Mouse (Mus musculus): ENCODE results near the gene Tbc1d30. TPM values are rescaled to one million over a fixed set of nuclear protein-coding genes. Genes with fewer than 3 reads are reported as not detected.

Gene Tbc1d30
- polyA plus RNA-seq, 1 experiment from 2014 or later, result 18.2 TPM

DNA sequence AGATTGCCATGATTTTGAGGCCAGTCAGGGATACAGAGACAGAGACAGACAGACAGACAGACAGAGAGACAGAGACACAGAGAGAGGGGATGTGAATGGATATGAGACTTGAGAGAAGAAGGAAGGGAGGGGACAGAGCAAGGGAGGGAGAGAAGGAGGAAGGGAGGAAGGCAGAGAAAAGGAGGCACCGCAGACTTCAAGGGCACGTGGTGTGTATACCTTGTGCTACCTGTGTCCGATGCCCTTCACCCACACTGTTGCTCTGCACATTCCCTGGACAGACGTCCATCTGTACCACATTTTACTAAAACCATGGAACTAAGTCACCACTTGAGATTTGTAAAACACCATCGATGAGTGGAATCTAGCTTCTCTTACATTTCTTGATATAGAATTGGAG is 95.6 kb downstream of the Tbc1d30 start:
- ATAC-seq (ENCODE audit: low FRiP score), result no peak
- WGBS, result 91% methylated on average over 5 of the region's 5 CpGs

DNA sequence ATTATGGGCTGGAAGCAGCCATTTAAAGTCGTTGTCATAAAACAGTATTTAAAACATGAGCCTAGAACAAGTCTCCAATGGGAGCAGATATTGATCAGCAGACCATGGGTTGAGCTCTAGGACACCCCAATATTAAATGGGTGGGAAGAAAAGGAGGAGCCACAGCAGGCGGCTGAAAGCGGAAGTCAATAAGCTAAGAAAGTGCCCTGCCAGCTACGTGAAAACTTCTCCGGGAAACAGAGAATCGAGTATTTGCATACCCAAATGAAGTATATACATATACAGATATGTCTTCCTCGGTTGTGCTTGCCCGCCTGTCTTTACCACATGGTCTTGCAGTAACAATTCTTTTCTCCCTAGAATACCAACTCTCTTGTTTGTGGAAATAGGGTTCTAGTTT is 96.7 kb downstream of the Tbc1d30 start:
- 89% methylated on average over 8 of the region's 8 CpGs for WGBS
- H3K27me3 ChIP-seq (replicated peaks), result peaks cover 16% of the 10 kb centered on the region
- H3K9ac ChIP-seq (replicated peaks), result no peak overlapping the region
- no peak overlapping the region for H3K4me2 ChIP-seq
- H3K4me3 ChIP-seq (replicated peaks), result no peak overlapping the region
- H3K4me1 ChIP-seq, result 0 out of 2 replicates have a peak, but pooled peaks cover 3% of the 10 kb centered on the region
- no peaks in the 10 kb centered on the region for H3K36me3 ChIP-seq
- no peak overlapping the region for H3K27ac ChIP-seq (replicated peaks)
- no peak for ATAC-seq (ENCODE audit: low FRiP score)
- H3K9me3 ChIP-seq (replicated peaks), result no peaks in the 10 kb centered on the region

More for the DNA sequence above, 95.6 kb downstream of the Tbc1d30 start:
- Histone ChIP-seq H3K9me3 (replicated peaks) (no peaks in the 10 kb centered on the region), H3K36me3 (no peaks in the 10 kb centered on the region), H3K27ac (replicated peaks) (no peak overlapping the region), H3K27me3 (replicated peaks) (peaks cover 16% of the 10 kb centered on the region), H3K4me2 (no peak overlapping the region), H3K4me3 (replicated peaks) (no peak overlapping the region), H3K9ac (replicated peaks) (no peak overlapping the region), H3K4me1 (0 out of 2 replicates have a peak, but pooled peaks cover 3% of the 10 kb centered on the region)

- H3K4me1 ChIP-seq, result 0 out of 2 replicates have a peak, but pooled peaks cover 3% of the 10 kb centered on the region
- WGBS, result 76% methylated on average over 7 of the region's 7 CpGs
- no peak overlapping the region for H3K4me3 ChIP-seq (replicated peaks)
- H3K9me3 ChIP-seq (replicated peaks), result no peaks in the 10 kb centered on the region
- peaks cover 16% of the 10 kb centered on the region for H3K27me3 ChIP-seq (replicated peaks)
- no peak overlapping the region for H3K4me2 ChIP-seq
- H3K36me3 ChIP-seq, result no peaks in the 10 kb centered on the region
- no peak overlapping the region for H3K9ac ChIP-seq (replicated peaks)
- no peak for ATAC-seq (ENCODE audit: low FRiP score)
- no peak overlapping the region for H3K27ac ChIP-seq (replicated peaks)
Measured at GRCm38 (mm10) chr10:121252781-121253180, 98.3 kb downstream of the Tbc1d30 start.

DNA sequence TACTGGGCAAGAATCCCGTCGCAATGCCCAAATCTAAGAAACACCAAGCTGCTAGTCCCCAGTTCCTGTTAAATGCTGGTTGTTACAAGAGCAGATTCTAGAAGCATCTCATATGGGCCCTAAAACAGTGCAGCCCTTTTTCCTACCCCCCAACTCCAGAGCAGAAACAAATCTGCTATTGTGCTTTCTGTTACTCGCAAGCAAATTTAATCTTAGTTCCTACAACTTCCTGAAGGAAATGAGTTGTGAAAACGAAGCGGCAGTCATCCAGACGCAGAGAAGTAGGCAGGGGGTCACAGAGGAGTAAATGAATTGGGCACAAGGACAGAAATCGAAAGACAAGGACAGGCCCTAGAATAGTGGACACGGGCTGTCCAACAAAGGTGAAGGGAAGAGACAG is 99.9 kb downstream of the Tbc1d30 start:
- Histone ChIP-seq H3K4me1 (0 out of 2 replicates have a peak, but pooled peaks cover under 1% of the 10 kb centered on the region), H3K27ac (replicated peaks) (no peak overlapping the region), H3K27me3 (replicated peaks) (peaks cover 14% of the 10 kb centered on the region), H3K36me3 (no peaks in the 10 kb centered on the region), H3K9me3 (replicated peaks) (no peaks in the 10 kb centered on the region), H3K4me3 (replicated peaks) (no peak overlapping the region), H3K9ac (replicated peaks) (no peak overlapping the region), H3K4me2 (no peak overlapping the region)
- WGBS, result 74% methylated on average over 8 of the region's 8 CpGs
- no peak for ATAC-seq (ENCODE audit: low FRiP score)

GRCm38 (mm10) chr10:121249820-121250219 is 101.3 kb downstream of the Tbc1d30 start:
- H3K4me2 ChIP-seq, result no peak overlapping the region
- H3K4me3 ChIP-seq (replicated peaks), result no peak overlapping the region
- H3K27ac ChIP-seq (replicated peaks), result no peak overlapping the region
- no peaks in the 10 kb centered on the region for H3K9me3 ChIP-seq (replicated peaks)
- H3K27me3 ChIP-seq (replicated peaks), result 0 out of 2 replicates have a peak, but pooled peaks cover under 1% of the 10 kb centered on the region
- H3K9ac ChIP-seq (replicated peaks), result no peak overlapping the region
- ATAC-seq (ENCODE audit: low FRiP score), result no peak
- WGBS, result 97% methylated on average over 4 of the region's 4 CpGs
- H3K36me3 ChIP-seq, result no peaks in the 10 kb centered on the region
- H3K4me1 ChIP-seq, result no peaks in the 10 kb centered on the region

- no peak for ATAC-seq (ENCODE audit: low FRiP score)
- WGBS, result 96% methylated on average over 11 of the region's 11 CpGs
- H3K4me1 ChIP-seq, result peaks cover 6% of the 10 kb centered on the region; the same call in 1 of the 2 replicates
- H3K9ac ChIP-seq (replicated peaks), result no peak overlapping the region
- H3K27me3 ChIP-seq (replicated peaks), result no peaks in the 10 kb centered on the region
- no peak overlapping the region for H3K27ac ChIP-seq (replicated peaks)
- no peaks in the 10 kb centered on the region for H3K9me3 ChIP-seq (replicated peaks)
- no peaks in the 10 kb centered on the region for H3K36me3 ChIP-seq
- no peak overlapping the region for H3K4me3 ChIP-seq (replicated peaks)
- H3K4me2 ChIP-seq, result no peak overlapping the region
Measured at GRCm38 (mm10) chr10:121247545-121247944, 103.5 kb downstream of the Tbc1d30 start.

DNA sequence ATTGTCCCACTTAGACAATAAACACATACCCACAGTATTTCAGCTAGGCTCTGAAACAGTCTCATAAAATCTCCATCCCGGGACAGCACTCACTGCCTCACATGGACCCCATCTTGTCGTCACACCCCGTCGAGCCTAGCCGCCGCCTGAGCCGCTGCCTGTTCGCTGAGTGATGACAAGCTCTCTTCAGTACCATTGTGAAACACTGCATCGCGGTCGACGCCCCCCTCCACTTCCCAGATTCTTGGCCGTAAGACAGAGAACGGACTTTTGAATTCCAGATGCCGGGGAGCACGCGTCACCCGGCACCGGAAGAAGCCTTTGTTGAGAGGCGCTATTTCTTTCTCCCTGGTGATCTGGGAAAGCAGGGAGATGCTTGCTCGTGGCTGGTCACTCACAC is 104.1 kb downstream of the Tbc1d30 start:
- no peak overlapping the region for H3K4me3 ChIP-seq (replicated peaks)
- no peaks in the 10 kb centered on the region for H3K27me3 ChIP-seq (replicated peaks)
- no peaks in the 10 kb centered on the region for H3K9me3 ChIP-seq (replicated peaks)
- H3K4me2 ChIP-seq, result no peak overlapping the region
- H3K36me3 ChIP-seq, result no peaks in the 10 kb centered on the region
- H3K9ac ChIP-seq (replicated peaks), result no peak overlapping the region
- H3K4me1 ChIP-seq, result peaks cover 6% of the 10 kb centered on the region; the same call in 1 of the 2 replicates
- WGBS, result 81% methylated on average over 21 of the region's 21 CpGs
- ATAC-seq (ENCODE audit: low FRiP score), result no peak
- no peak overlapping the region for H3K27ac ChIP-seq (replicated peaks)

DNA sequence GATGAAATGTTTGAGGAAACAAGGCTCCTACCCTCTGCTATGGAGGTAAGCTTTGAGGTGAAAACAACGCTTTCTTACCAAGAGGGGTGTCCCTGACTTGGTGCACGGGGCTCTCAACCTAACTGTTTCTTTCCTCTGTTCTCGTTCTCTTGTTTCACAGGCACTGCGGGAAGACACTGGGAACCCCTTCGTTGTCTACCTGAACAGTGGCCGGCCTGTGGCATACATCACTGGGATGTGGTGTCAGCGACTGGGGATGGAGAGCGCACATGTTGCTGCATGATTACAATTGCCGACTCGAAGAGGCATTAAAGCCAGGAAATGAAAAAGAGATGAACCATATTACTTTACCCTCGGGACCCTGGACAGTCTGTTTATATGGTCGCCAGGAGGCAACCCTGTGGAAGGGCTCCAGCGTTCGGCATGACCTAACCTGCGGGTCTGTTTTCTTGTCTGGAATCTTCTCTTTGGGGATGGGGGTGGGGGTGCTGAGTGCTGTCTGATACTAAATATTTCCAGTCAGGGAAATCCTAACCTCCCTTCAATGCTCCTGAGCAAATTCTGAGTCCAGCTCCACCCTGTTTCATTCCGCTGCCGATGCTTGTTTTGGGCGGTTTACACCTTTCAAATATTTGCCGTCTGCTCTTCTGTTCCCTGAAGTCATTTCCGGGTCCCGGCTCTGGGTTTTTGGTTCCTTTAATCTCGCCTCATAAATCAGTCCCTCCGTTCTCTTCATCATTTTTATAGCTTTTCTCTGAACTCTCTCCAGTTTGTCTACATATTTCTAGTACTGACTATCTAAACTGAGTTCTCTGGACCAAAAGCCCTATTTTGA is 107.5 kb downstream of the Tbc1d30 start:
- no peak overlapping the region for H3K9ac ChIP-seq (replicated peaks)
- H3K27ac ChIP-seq (replicated peaks), result no peak overlapping the region
- WGBS, result 65% methylated on average over 23 of the region's 23 CpGs
- ATAC-seq (ENCODE audit: low FRiP score), result no peak
- H3K4me1 ChIP-seq, result peaks cover 6% of the 10 kb centered on the region; the same call in 1 of the 2 replicates
- no peaks in the 10 kb centered on the region for H3K36me3 ChIP-seq
- no peak overlapping the region for H3K4me2 ChIP-seq
- no peaks in the 10 kb centered on the region for H3K27me3 ChIP-seq (replicated peaks)
- H3K9me3 ChIP-seq (replicated peaks), result no peaks in the 10 kb centered on the region
- H3K4me3 ChIP-seq (replicated peaks), result no peak overlapping the region

GRCm38 (mm10) chr10:121242596-121242995 is 108.5 kb downstream of the Tbc1d30 start:
- no peak overlapping the region for H3K4me3 ChIP-seq (replicated peaks)
- no peak overlapping the region for H3K9ac ChIP-seq (replicated peaks)
- H3K36me3 ChIP-seq, result no peaks in the 10 kb centered on the region
- H3K4me1 ChIP-seq, result peaks cover 6% of the 10 kb centered on the region; the same call in 1 of the 2 replicates
- no peak overlapping the region for H3K4me2 ChIP-seq
- H3K9me3 ChIP-seq (replicated peaks), result no peaks in the 10 kb centered on the region
- no peaks in the 10 kb centered on the region for H3K27me3 ChIP-seq (replicated peaks)
- WGBS, result 63% methylated on average over 10 of the region's 10 CpGs
- H3K27ac ChIP-seq (replicated peaks), result no peak overlapping the region
- ATAC-seq (ENCODE audit: low FRiP score), result no peak

DNA sequence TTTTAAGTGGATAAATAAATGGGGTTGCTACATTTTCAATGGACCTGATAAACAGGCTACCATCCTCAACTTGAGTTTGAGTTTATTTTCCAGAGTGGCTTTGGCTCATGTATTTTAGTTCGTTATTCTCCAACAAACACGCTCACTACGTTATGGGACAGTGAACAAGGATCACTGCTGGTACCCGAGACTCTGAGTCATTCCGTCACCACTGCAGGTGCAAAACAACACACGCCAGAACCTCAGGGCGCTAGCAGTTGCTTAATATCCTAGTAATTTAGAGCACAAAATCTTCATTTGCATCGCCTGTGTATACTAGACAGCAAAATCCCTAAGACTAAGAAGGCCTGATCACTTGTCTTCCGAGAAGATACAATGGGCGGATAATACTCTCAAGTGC is 112.0 kb downstream of the Tbc1d30 start:
- H3K4me2 ChIP-seq, result no peak overlapping the region
- ATAC-seq (ENCODE audit: low FRiP score), result no peak
- H3K9ac ChIP-seq (replicated peaks), result no peak overlapping the region
- no peak overlapping the region for H3K4me3 ChIP-seq (replicated peaks)
- H3K27me3 ChIP-seq (replicated peaks), result no peaks in the 10 kb centered on the region
- no peaks in the 10 kb centered on the region for H3K9me3 ChIP-seq (replicated peaks)
- no peaks in the 10 kb centered on the region for H3K36me3 ChIP-seq
- peaks cover 6% of the 10 kb centered on the region; the same call in 1 of the 2 replicates for H3K4me1 ChIP-seq
- 71% methylated on average over 10 of the region's 10 CpGs for WGBS
- no peak overlapping the region for H3K27ac ChIP-seq (replicated peaks)

DNA sequence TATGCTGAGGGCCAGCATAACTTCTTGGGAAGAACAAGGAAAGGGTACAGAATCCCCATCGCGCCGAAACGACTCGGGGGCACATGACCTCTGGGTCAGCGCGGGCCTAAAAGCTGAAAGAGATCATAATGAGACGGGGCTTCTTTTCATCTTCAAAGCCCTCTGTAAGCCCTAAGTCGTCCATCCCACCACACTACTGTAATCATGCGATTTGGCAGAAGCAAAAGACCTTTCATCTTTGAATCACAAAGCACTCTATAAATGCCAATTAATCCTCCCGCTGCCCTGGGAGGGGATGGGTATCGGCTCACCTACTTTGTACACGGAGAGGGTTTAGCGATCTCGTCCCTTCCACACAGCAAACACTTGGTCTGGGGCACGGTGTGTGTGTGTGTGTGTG is 112.5 kb downstream of the Tbc1d30 start:
- WGBS, result 49% methylated on average over 16 of the region's 16 CpGs
- Histone ChIP-seq H3K9me3 (replicated peaks) (no peaks in the 10 kb centered on the region), H3K4me2 (no peak overlapping the region), H3K36me3 (no peaks in the 10 kb centered on the region), H3K4me1 (peaks cover 3% of the 10 kb centered on the region; the same call in 1 of the 2 replicates), H3K4me3 (replicated peaks) (no peak overlapping the region), H3K9ac (replicated peaks) (no peak overlapping the region), H3K27ac (replicated peaks) (no peak overlapping the region), H3K27me3 (replicated peaks) (no peaks in the 10 kb centered on the region)
- ATAC-seq (ENCODE audit: low FRiP score), result no peak

DNA sequence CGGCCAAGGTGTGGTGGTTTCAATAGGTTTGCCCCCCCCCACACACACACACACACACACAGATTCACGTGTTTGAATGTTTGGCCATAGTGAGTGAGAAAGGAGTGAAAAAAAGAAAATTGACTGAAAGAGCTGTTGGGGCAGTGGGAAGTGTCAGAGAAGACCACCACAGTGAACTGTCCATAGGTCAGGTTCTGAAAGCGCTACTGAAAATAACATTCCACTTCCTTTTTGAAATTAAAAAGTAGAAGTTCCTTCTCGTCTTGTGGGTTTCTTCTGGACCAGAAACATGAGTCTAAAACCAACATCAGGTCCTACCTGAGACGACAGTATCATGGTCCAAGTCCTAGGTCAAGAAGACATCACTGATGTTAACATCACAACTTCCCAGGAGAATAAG is 113.7 kb downstream of the Tbc1d30 start:
- no peak overlapping the region for H3K9ac ChIP-seq (replicated peaks)
- H3K36me3 ChIP-seq, result no peaks in the 10 kb centered on the region
- 91% methylated on average over 5 of the region's 5 CpGs for WGBS
- H3K27me3 ChIP-seq (replicated peaks), result no peaks in the 10 kb centered on the region
- no peaks in the 10 kb centered on the region for H3K9me3 ChIP-seq (replicated peaks)
- no peak overlapping the region for H3K27ac ChIP-seq (replicated peaks)
- no peak for ATAC-seq (ENCODE audit: low FRiP score)
- no peak overlapping the region for H3K4me2 ChIP-seq
- no peak overlapping the region for H3K4me3 ChIP-seq (replicated peaks)
- H3K4me1 ChIP-seq, result no peaks in the 10 kb centered on the region

Data from neural tube, embryonic 15.5 days (tissue).